Mouse (Mus musculus) MEL-GATA-1-ER (cell line): ENCODE data around the gene Vwa1.

Experiments
- DNase-seq: peaks from one replicate; pipeline ENCODE4 v3.0.0-alpha.2; 2012; ENCODE audit warnings: low read depth; ENCODE audit errors: extremely low read depth

Gene Vwa1

GRCm38 (mm10) chr4:155780895-155781294 is 6.4 kb upstream of the Vwa1 start:
- no peak for DNase-seq

GRCm38 (mm10) chr4:155779498-155779897 is 5.0 kb upstream of the Vwa1 start:
- no peak for DNase-seq

- DNase-seq = no peak
Observed at GRCm38 (mm10) chr4:155777816-155778215, 3.3 kb upstream of the Vwa1 start.

- DNase-seq = no peak
Observed at GRCm38 (mm10) chr4:155776704-155777335, 2.3 kb upstream of the Vwa1 start.

GRCm38 (mm10) chr4:155775855-155776254 is 1.4 kb upstream of the Vwa1 start:
- DNase-seq = no peak

GRCm38 (mm10) chr4:155774971-155775740 is 658 bp upstream of the Vwa1 start:
- DNase-seq = no peak

- DNase-seq = no peak
Observed at GRCm38 (mm10) chr4:155773335-155774078, 991 bp downstream of the Vwa1 start.

- DNase-seq = no peak
Observed at GRCm38 (mm10) chr4:155772786-155773185, 1.7 kb downstream of the Vwa1 start.

- no peak for DNase-seq
Observed at GRCm38 (mm10) chr4:155771706-155772105, 2.8 kb downstream of the Vwa1 start.

GRCm38 (mm10) chr4:155770626-155771025 is 3.9 kb downstream of the Vwa1 start:
- DNase-seq = no peak

GRCm38 (mm10) chr4:155769880-155770512 is 4.5 kb downstream of the Vwa1 start:
- DNase-seq = peak; percentile 58

- no peak for DNase-seq
Observed at GRCm38 (mm10) chr4:155769496-155769879, 5.0 kb downstream of the Vwa1 start.

- no peak for DNase-seq
Observed at GRCm38 (mm10) chr4:155762357-155762756, 12.1 kb downstream of the Vwa1 start.

GRCm38 (mm10) chr4:155761356-155762099 is 13.0 kb downstream of the Vwa1 start:
- DNase-seq = no peak

- DNase-seq = peak; percentile 99
Observed at GRCm38 (mm10) chr4:155760613-155761355, 13.7 kb downstream of the Vwa1 start, which contains the start of gene Atad3a. Gene Atad3a, minus strand, starts transcription at chr4:155761093.

GRCm38 (mm10) chr4:155759862-155760612 is 14.5 kb downstream of the Vwa1 start:
- no peak for DNase-seq

- no peak for DNase-seq
Observed at GRCm38 (mm10) chr4:155757011-155757410, 17.5 kb downstream of the Vwa1 start.

- no peak for DNase-seq
Observed at GRCm38 (mm10) chr4:155746575-155747490, 27.7 kb downstream of the Vwa1 start.
